Mouse (Mus musculus) E14TG2a.4 (cell line): ENCODE results near the gene Trmt10b.

Experiments used
- CTCF ChIP-seq: conservative IDR thresholded peaks from 2 replicates; pipeline ENCODE4 v1.5.1; 2014; ENCODE audit warnings: low read length
- POU5F1 ChIP-seq: IDR thresholded peaks from 2 replicates; pipeline ENCODE4 v1.6.1; 2014; ENCODE audit warnings: low read length, borderline replicate concordance

DNA sequence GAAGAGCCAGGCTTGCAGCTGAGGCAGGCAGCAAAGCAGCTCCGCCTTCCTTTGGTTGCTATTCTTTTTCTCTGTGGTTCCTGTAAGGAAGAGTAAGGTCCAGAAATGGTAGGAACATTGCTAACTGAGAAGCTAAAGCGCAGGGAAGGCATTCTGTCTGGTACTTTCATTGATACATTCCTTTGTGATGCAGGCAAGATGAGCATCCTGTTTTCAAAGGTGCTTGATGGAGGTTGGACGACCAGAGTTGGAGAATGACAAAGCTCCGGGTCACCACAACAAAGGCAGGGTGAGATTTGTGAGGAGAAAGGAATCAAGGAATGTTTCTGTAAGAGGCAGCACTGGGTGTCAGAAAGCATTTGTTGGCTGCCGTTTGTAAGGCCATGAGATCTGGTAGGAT lies 9.0 kb upstream of the Trmt10b start:
- no peak for TF ChIP-seq CTCF
- peak; percentile 84 for TF ChIP-seq POU5F1
